Mouse (Mus musculus) right cerebral cortex, postnatal 25 days (tissue): ENCODE data around the gene BC028528.
"Not testable (repeated sequence)": the region's sequence is repeated elsewhere in the genome, so short reads cannot be mapped to it uniquely, and the experiment has no call there.

ENCODE experiments used
- DNase-seq: peaks from one replicate; pipeline ENCODE4 v3.0.0; 2022

The BC028528 gene

DNA sequence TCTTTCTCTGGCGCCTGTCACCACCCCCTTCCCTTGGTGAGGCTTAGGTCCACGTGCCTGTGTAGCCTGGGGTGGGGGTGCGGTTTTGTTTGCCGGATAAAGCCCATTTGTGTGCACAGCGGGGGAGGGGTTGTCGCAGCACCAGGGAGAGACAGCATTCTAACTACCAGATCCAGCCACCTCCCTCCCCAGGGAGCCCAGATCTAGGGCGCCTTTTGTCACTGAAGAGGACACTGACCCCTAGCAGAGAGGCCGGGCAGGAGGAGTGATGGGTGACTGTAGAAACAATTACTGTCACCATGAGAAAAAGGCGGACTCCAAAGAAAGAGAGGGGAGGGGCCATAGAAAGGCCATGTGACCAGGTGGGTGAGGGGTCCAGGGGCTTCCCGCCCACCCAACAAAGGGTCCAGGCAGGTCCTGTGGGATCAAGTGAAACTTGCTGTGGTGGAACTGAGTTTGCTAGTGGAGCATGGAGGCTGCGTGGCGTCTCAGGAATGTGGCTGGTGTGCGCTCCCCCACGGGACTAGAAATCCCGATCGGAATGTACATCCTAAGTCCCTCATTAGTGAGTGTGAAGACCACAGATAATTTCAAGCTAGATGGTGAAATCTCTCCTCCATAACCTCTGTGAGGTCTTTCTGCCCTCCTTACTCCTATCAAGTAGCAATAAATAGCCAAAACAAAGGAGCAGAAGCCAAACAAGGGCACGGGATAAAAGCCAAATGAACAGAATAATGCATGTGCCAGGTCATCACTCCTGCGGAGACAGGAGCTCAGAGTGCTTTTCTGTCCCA is 13.5 kb upstream of the BC028528 start:
- DNase-seq = no peak

- no peak for DNase-seq
Observed at GRCm38 (mm10) chr3:95904568-95904967, 12.8 kb upstream of the BC028528 start, which contains the start of gene Car14. TSS of gene Car14 (minus strand) at chr3:95904691.

DNA sequence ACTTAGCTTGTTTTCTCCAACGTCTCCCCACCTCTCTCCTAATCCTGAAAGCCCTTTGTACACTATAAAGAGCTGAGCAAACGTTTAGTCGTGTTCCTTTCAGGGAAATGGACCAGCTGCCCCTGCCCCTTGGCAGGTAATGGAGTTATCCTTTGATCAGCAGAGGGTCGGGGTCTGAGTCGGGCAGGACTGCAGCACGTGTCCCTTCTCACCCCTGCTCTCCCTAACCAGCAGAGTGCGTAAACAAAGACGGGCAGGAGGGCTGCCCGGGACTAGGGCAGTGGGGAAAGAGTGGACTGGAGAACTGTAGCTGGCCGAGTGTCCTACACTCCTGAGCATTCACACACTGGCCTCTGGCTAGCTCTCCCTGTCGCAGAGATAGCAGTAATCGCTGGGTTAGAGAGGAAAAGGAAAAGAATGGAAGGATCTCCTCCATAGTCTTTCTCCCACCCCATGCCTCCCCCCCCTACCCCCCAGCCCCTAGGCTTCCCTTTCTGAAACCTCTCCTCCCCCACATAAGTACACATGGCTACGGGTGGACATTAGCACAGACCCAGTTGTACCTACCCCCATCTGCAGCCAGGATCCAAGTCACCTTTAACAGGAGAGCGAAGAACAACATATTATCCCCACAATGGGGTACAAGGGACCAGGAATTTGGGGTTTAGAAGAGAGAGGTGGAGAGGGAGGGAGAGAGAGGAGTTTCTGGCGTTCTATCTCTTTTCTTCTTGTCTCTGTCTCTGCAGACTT is 12.1 kb upstream of the BC028528 start:
- no peak for DNase-seq

GRCm38 (mm10) chr3:95902643-95903042 is 10.8 kb upstream of the BC028528 start:
- no peak for DNase-seq

DNA sequence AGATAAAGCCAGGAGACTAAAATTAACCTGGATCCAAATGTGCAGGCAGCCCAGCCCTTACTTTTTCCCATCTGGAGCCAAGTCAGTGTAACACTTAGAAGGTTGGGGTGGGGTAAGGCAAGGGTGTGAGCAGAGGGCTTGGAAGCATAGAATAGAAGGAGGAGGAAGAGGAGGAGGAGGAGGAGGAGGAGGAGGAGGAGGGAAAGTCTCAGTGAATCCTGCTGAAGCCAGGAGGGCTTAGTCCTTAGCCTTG is 10.5 kb upstream of the BC028528 start:
- DNase-seq = no peak

GRCm38 (mm10) chr3:95901616-95902372 is 10.0 kb upstream of the BC028528 start:
- DNase-seq = no peak

GRCm38 (mm10) chr3:95899800-95900524 is 8.2 kb upstream of the BC028528 start:
- DNase-seq = no peak

DNA sequence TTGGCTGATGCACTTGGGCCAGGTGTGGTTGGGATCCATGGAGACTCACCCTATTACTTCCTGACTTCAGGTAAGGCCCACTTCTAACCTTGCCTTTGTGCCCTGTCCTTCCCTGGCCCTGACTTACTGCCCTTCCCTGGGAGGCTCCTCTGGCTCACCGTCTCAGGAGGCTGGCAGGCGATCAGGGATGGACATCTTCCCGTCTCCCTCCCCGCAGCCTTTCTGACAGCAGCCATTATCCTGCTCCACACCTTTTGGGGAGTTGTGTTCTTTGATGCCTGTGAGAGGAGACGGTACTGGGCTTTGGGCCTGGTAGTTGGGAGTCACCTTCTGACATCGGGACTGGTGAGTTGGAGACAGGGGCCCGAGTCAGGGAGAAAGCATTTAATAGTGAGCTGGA is 3.7 kb upstream of the BC028528 start:
- DNase-seq = not testable (repeated sequence)

GRCm38 (mm10) chr3:95894317-95895160 is 2.7 kb upstream of the BC028528 start:
- peak; percentile 54 for DNase-seq

- DNase-seq = peak; percentile 96
Observed at GRCm38 (mm10) chr3:95893606-95894316, 2.0 kb upstream of the BC028528 start, which contains the start of gene Aph1a. TSS of gene Aph1a (plus strand) at chr3:95893969.

DNA sequence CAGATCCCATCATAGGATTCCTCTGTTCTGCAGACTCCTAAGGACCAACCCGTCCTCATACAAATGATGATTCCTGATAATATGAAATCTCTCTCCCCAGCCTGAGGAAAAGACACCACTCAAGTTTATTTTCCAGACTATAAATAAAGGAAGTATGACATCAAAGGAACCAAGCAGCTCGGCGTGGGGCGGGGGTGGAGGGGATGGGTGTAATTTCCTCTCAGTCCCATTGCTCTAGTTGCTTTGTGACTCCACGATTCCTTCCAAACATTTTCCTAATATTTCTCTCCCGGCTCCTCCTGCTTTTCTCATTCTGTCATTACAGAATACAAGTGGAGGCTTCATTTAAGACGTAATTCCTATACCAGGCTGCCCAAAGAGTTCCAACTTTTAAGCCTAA is 1.3 kb upstream of the BC028528 start:
- no peak for DNase-seq

DNA sequence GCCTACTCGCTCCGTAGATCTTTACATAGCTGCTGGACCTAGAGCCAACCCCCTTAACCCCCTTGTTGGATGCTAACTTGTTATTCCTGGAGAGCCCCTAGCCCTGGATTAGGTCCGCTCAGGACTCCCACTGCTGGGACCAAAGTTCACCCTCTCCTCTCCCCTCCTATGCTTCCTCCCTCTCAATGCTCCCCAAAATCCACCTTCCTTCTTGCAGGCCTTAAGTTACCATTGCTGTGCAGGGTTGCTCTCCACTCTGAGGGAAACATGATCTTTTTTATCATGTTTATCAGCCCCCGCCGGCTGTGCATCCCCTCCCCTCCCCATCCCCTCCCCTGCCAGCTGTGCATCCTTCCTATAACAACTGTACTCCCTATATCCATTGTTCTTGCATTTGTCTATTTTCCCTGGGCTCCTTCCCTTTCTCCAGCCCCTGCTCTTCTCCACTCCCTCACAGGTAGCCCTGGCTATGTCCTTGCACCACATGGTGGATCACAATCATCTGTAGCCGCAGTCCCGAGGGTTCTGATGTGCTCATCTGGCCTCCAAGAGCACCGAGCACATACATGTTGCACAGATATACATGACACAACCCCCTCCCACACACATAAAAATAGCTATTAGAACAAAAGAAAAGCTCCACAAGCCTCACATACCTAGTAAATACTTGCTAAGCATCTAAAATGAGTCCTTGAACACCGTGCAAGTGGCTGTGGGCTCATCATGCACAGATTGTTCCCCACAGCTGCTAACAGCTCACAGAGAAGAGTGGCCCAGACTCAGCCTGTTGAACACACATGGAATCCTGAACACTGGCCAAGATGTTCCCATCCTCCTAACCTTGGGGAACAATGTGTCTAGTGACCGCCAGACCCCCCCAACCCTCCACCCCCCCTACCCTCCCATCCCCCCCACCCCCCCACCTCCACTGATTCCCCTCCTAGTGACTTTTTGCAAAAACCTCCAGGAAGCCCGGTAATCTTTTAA is 554 bp upstream of the BC028528 start:
- no peak for DNase-seq

DNA sequence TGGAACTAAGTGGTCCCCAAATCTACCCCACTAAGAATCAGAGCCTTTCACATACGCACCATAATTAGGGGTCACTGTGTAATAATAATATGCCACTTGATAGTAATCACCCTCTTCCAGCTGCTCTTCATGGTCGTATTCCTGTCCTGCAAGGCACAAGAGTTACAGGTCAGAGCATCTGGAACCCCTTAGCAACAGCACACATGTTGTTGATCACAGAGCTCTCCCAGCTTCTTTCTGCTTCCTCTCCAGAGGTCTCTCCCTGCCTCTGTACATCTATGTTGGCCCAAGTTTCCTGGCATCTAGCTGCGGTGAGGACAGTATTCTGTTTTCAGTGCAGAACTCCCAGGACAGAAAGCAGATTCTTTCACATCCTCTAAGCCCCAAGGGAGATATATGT is 2.1 kb downstream of the BC028528 start:
- no peak for DNase-seq

DNA sequence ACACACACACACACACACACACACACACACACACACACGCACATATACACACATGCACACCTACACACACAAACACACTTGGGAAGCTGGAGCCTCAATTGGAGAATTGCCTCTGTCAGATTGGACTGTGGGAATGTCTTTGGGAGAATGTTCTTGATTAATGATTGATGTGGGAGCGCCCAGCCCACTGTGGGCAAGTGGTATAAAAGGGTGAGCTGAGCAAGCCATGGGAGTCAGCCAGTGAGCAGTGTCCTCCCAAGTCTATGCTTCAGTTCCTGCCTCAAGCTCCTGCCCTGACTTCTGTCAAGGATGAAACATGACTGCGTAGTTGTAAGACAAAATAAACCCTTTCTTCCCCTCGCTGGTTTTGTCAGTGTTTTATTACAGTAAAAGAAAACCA is 4.2 kb downstream of the BC028528 start:
- DNase-seq = no peak

DNA sequence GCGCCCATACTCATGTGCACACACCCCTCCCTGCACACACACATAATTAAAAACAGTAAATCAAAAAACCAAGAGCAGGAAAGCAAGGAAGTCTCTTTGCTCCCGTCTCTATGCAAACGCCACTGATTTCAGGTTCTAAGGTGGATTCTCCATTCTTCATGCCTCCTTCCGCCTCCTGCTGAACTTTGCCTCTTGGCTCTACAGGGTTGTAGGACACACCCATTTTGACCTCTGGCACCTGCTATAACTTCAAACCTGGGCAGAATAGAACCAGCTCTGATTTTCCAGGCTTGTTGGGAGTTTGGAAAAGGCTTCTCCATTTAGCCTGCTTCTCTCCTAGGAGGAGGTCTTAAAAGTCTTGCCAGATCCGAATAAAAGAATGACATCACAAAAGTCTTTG is 7.4 kb downstream of the BC028528 start:
- DNase-seq = no peak

- DNase-seq = peak; percentile 58
Observed at GRCm38 (mm10) chr3:95882816-95883425, 8.9 kb downstream of the BC028528 start.

GRCm38 (mm10) chr3:95881979-95882815 is 9.6 kb downstream of the BC028528 start, which contains the start of gene Ciart:
TSS of gene Ciart (minus strand) at chr3:95882251.
- peak; percentile 95 for DNase-seq

- DNase-seq = no peak
Observed at GRCm38 (mm10) chr3:95879063-95879462, 12.7 kb downstream of the BC028528 start.

- DNase-seq = no peak
Observed at GRCm38 (mm10) chr3:95872048-95872447, 19.8 kb downstream of the BC028528 start.
